Mouse (Mus musculus) lung, postnatal 0 days (tissue): ENCODE data around the gene Rft1.

ENCODE experiments used
- CTCF ChIP-seq: IDR thresholded peaks from 2 replicates; pipeline ENCODE4 v1.5.1; 2016; ENCODE audit warnings: antibody characterized with exemption, mild to moderate bottlenecking
- EP300 ChIP-seq: IDR thresholded peaks from 2 replicates; pipeline ENCODE4 v1.6.1; 2016; ENCODE audit warnings: antibody characterized with exemption, mild to moderate bottlenecking, control low read depth

DNA sequence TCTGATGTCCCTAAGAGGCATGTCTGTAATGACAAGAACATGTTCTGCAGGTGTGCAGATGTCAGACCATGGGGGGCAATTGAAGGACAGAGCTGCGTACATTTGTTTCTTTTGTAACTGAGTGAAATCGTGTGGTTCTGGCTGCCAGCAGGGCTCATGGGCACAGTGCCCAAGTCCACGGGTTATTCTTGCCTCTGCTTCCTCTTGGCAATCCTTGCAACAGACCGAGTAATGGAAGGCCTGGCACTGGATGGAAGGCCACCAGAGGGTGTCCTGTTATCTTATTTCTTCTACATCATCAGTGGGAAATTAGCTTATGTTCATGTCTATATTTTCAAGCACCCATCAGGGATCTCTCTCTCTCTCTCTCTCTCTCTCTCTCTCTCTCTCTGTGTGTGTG lies 41.4 kb downstream of the Rft1 start:
- TF ChIP-seq EP300 (no peak), CTCF (peak; percentile 54)
